Mouse (Mus musculus): Measurements from ENCODE around the gene Crim1. TPM values are rescaled to one million over a fixed set of nuclear protein-coding genes. Genes with fewer than 3 reads are reported as not detected.

Crim1 gene
- total RNA-seq, 2 experiments from 2014 or later = 37.5 to 46.3 TPM

DNA sequence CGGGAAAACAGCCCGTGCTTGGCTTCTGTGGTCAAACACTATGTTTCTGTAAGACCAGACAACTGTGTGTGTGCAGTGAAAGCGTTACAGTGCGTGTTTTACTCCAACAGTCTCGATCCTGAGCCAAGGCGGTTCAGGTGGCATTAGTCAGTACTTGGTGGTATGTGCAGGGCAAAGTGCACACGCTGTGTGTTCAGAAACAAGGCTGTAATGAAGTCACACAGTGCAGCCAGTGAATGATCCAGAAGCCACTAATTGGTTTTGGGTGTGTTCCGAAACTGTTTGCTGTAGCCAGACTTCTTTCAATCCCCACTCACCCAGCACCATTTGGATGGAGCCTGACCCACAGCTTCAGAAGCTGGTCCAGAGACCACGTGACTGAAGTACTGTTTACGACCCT is 208.3 kb downstream of the Crim1 start:
- TF ChIP-seq CTCF (IDR thresholded peaks at IDR 0.05) = no peak
- no peak for DNase-seq
- Histone ChIP-seq H3K4me3 (no peak overlapping the region), H3K27ac (peak overlapping the region; percentile 80)
- intact Hi-C loops (cut with DNase I) = no loop called here

DNA sequence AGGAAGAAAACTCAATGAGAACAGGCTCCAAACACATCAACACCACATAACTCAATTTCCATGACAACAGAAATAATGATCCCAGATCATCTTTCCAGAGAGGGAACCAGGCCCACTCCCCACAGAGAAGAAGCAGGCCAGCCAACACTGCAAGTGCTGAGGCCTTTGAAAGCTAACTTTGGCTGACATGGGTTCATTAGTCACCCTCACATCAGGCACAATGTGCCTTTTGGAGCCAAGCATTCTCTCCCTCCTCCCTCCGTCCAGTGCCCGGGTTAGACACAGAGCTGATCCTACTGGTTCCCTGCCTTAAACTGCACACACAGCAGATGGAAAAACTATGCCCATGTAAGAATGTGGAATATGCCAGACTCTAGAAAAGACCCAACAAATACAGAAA is 209.9 kb downstream of the Crim1 start:
- H3K4me3 ChIP-seq = no peak overlapping the region
- intact Hi-C loops (cut with DNase I) = no loop called here
- no peak for TF ChIP-seq CTCF (IDR thresholded peaks at IDR 0.05)
- DNase-seq = peak; percentile 49
- peak overlapping the region; percentile 67 for H3K27ac ChIP-seq

DNA sequence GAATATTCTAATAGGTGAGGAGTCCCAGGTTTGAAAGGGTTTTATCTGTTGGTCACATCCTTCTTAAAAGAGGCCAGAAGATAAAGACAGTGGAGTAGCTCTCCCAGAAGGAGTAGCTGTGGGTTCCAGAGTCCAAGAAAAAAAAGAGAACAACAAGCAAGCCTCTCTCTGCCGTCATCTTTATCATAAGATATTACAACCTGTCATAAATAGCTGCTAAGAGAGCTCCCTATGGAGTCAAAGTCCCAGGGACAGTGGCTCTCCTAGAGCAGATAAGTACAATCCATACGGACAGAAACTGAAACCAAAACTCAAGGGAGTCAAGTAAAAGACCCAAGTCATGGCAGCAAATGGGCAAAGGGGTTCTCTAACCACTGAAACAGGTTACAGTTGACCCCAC is 215.2 kb downstream of the Crim1 start:
- no peak for DNase-seq
- intact Hi-C loops (cut with DNase I) = loop anchor here (5.0 kb wide), 1 partner anchor 53 kb away; no protein-coding TSS in a partner anchor
- no peak for TF ChIP-seq CTCF (IDR thresholded peaks at IDR 0.05)
- H3K4me3 ChIP-seq = peak overlapping the region; percentile 17
- peak overlapping the region; percentile 60 for H3K27ac ChIP-seq

DNA sequence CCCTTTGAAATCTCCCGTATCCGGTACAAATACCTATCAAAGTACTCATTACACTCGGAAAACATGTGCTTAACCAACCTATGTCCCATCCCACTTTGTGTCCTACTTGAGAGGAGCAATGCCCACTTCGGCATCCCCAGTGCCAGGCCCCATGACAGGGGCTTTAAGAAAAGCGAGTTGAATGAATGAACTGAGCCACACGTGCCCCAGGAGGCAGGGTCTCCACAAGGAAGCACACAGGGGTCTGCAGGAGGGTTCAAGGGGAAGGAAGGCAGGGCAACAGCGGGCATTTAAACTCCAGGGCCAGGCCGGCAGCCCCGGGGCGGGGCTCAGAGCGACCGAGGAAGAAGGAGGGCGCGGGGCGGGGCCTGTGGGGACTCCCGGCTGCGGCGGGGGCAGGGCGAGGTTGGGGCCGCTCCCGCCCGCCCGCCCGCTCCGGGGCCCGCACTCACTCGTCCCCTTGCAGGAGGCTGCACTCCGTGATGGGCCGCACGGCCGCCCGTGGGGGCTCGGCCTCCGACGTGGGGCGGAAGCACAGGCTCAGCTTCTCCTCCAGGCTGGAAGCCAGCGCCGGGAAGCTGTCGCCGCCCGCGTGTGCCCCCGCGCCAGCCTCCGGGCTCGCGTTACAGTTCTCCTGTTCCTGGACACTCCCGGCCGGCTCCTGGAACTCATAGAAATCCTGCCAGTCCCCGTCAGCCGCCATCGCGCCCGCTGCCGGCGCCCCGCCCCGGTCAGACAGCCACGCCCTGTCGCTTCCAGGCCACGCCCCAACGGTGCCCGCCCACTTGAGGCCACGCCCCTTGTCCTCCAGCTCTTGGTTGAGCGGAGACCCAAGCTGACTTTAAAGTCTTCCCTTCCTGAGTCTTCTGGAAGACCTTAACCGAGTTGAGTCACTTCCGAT is 217.6 kb downstream of the Crim1 start, which contains the start of gene Fez2:
Gene Fez2, minus strand, starts transcription at position 772 of the 901 bp plus-strand sequence.
- DNase-seq = peak; percentile 96
- Histone ChIP-seq H3K4me3 (peak within 1 kb of the TSS; percentile 92), H3K27ac (peak within 1 kb of the TSS; percentile 95)
- no peak for TF ChIP-seq CTCF (IDR thresholded peaks at IDR 0.05)
- intact Hi-C loops (cut with DNase I) = loop anchor here (5.0 kb wide), 1 partner anchor 55 kb away; no protein-coding TSS in a partner anchor

DNA sequence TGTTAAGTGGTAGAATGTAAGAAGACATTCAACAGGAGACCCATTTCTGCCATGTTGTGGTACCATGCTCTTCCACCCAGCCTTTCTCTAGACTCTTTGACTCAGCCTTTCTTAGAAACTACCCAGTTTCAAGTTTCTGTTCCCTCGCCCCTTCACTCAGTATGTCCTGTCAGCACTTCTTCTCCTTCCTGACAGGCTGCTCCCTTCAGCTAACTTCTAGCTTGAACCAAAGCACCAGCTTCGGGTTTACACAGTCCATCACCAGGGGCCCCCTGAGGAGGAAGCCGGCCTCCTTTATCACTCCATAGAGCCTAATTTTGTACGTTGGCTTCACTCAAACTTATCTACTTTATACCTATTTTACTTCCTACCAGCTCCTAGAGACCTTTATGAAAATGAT is 219.2 kb downstream of the Crim1 start:
- TF ChIP-seq CTCF (IDR thresholded peaks at IDR 0.05) = no peak
- DNase-seq = no peak
- no peak overlapping the region for H3K27ac ChIP-seq
- H3K4me3 ChIP-seq = no peak overlapping the region
- intact Hi-C loops (cut with DNase I) = loop anchor here (1.0 to 5.0 kb wide), 2 partner anchors 15 to 57 kb away; no protein-coding TSS in a partner anchor

DNA sequence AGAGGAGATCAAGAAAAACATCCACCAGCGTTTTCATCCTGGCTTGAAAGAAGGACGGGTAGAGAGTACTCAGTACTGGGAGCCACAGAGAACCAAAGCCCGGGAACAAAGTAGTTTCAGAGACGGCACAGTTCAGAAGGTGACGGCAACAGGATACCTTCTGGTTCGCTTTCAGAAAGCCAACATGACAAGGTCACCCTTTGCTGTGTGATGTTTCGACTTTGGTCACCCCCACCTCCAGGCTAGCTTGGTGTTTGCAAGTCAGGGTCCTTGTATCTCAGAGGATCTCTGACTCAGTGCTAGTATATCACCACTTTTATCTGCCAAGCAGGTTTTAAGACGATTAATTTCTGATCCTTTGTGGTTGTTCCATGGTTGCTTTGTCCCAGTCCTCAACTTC is 225.0 kb downstream of the Crim1 start:
- Histone ChIP-seq H3K4me3 (no peak overlapping the region), H3K27ac (no peak overlapping the region)

More for the DNA sequence above, 225.0 kb downstream of the Crim1 start:
- TF ChIP-seq CTCF (IDR thresholded peaks at IDR 0.05) = no peak
- DNase-seq = no peak
- intact Hi-C loops (cut with DNase I) = no loop called here

Small RNA genes within 50 kb of the gene (microRNA-seq; reads per million reads assigned to microRNA genes)
- gene Gm25069 = not detected

Other genes with a start within 250 kb of the Crim1 start
- 10 to 100 TPM; 58.2 to 65.3 TPM for gene Fez2, start 217.9 kb downstream of the Crim1 start, total RNA-seq (2021)